Mouse (Mus musculus) liver, postnatal 0 days (tissue): ENCODE data around the gene Epha7.

ENCODE experiments used
- CTCF ChIP-seq: sonication (generic); IDR thresholded peaks from 2 replicates; pipeline ENCODE4 v1.5.1; 2016; ENCODE audit warnings: antibody characterized with exemption, low read depth
- EP300 ChIP-seq: IDR thresholded peaks from 2 replicates; pipeline ENCODE4 v1.6.1; 2016; ENCODE audit warnings: antibody characterized with exemption, low read depth, mild to moderate bottlenecking

DNA sequence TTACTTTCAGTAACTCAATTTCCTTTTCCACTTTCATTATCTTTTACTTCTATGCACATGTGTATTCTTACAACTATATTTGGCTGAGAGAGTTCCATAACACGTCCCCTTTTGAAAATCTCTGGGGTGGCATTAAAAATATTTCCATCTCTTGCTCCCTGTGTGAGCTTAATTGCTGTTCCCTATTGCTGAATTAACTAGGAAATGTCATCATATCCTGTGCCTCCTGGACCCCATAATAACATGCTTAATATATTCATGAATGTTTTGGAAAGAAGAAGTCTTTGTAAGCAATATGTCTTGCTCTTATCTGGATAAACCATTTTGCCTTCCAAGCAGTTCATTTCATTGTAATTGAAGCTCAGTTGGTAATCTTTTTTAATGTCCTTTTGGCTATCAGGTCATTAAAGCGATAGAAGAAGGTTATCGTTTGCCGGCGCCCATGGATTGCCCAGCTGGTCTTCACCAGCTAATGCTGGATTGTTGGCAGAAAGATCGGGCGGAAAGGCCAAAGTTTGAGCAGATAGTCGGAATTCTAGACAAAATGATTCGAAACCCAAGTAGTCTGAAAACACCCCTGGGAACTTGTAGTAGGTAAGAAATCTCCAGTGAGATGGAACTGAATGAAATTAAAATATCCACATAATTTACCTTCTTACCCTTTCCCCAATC is 148.1 kb downstream of the Epha7 start:
- TF ChIP-seq CTCF (no peak), EP300 (no peak)
